In the genomic region with DNA sequence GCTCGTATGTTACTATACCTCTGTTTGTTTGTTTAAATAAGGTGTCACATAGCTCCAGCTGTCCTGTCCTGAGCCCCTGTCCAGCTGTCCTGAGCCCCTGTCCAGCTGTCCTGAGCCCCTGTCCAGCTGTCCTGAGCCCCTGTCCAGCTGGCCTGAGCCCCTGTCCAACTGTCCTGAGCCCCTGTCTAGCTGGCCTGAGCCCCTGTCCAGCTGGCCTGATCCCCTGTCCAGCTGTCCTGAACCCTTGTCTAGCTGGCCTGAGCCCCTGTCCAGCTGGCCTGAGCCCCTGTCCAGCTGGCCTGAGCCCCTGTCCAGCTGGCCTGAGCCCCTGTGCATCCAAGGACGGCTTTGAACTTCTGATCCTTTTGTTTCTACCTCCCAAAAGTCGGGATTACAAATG, we compare ENCODE assay signal across 1 mouse cellular context. TPM values are rescaled to one million over a fixed set of nuclear protein-coding genes. Genes with fewer than 3 reads are reported as not detected.
"Had no signal": no experiment of that assay in that cellular context is flagged by ENCODE, and none has a peak within 500 bp of the region (broad histone marks: within the 10 kb centered on the region; RNA-seq: fewer than 3 reads in every experiment).

No protein-coding gene starts in this region.

RNA-seq across cellular contexts. Expression of gene Gli1, which starts 32.6 kb away (rescaled TPM):
- polyA plus RNA-seq: macrophage had no signal
